Mouse (Mus musculus) liver, embryonic 11.5 days (tissue): ENCODE measurements around the gene Zfp281. TPM values are rescaled to one million over a fixed set of nuclear protein-coding genes. Genes with fewer than 3 reads are reported as not detected.

Source experiments
- ATAC-seq: fragments of 200-750 bp; cut with Nextera tagmentation; replicated peaks from 2 replicates; pipeline ENCODE4 v1.8.0; 2017; ENCODE audit warnings: moderate number of reproducible peaks, mild to moderate bottlenecking, moderate TSS enrichment, moderate library complexity; ENCODE audit not compliant: low FRiP score
- DNase-seq: peaks from one replicate; pipeline ENCODE4 v3.0.0-alpha.2; 2017; ENCODE audit warnings: low spot score
- H3K27ac ChIP-seq: fragments of 300-500 bp; sonication (generic); 2 replicates; pipeline ENCODE4 v1.5.1; 2014; ENCODE audit warnings: mild to moderate bottlenecking, low read depth, low read length, control low read depth
- H3K27me3 ChIP-seq: fragments of 300-500 bp; sonication (generic); replicated peaks from 2 replicates; pipeline ENCODE4 v1.6.1; 2014; ENCODE audit warnings: low read length, mixed read lengths; ENCODE audit not compliant: control insufficient read depth, insufficient read depth
- H3K36me3 ChIP-seq: fragments of 300-500 bp; sonication (generic); 2 replicates; pipeline ENCODE4 v1.6.1; 2014; ENCODE audit warnings: mild to moderate bottlenecking, low read length, moderate library complexity, mixed read lengths; ENCODE audit not compliant: control insufficient read depth, insufficient read depth
- H3K4me1 ChIP-seq: fragments of 300-500 bp; sonication (generic); replicated peaks from 2 replicates; pipeline ENCODE4 v1.6.1; 2014; ENCODE audit warnings: low read length, mixed read lengths; ENCODE audit not compliant: control insufficient read depth, insufficient read depth
- H3K4me2 ChIP-seq: fragments of 300-500 bp; sonication (generic); 2 replicates; pipeline ENCODE4 v1.6.1; 2014; ENCODE audit warnings: mild to moderate bottlenecking, control low read depth, moderate library complexity
- H3K4me3 ChIP-seq: fragments of 300-500 bp; sonication (generic); 2 replicates; pipeline ENCODE4 v1.5.1; 2014; ENCODE audit warnings: low read depth, low read length, control low read depth
- H3K9ac ChIP-seq: fragments of 300-500 bp; sonication (generic); 2 replicates; pipeline ENCODE4 v1.6.1; 2014; ENCODE audit warnings: low read depth, low read length, control low read depth
- H3K9me3 ChIP-seq: fragments of 300-500 bp; sonication (generic); 2 replicates; pipeline ENCODE4 v1.6.1; 2016; ENCODE audit warnings: low read length, inconsistent platforms, mixed read lengths; ENCODE audit not compliant: control insufficient read depth
- WGBS: fragments of 180-500 bp; shearing (Covaris S2); extraction: QIAGEN DNeasy Blood & Tissue Kit; methylation state at CpG from one replicate; pipeline ENCODE4 v1.1.7; 2014; 5-methylcytosine and 5-hydroxymethylcytosine counted together
- polyA plus RNA-seq: library from polyadenylated mRNA; unstranded; fragments of >200 nt; fragmentation: Nextera tagmentation; extraction: Ambion mirVana; gene quantifications from 2 replicates; pipeline ENCODE4 v1.2.1, GENCODE M21; 2014

Gene Zfp281
- polyA plus RNA-seq, 1 experiment from 2014 or later = 19.3 TPM

DNA sequence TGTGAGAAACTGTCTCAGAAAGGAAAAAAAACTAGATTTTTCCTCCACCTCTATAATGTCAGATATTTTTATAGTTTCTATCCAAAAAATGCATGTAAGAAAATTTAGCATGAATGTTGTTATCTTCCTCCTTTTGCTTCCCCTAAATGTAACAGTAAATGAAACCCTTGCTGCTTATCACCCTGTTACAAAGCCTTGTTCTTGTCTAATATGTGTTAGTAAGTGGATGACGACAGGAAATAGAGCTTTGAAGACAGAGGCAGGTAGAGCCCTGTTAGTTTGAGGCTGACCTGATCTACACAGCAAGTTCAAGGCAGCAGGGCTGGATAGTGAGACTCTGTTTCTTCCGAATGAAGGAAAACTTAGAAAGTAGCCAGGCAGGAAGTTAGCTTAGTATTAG, 14.5 kb downstream of the Zfp281 start:
- H3K4me2 ChIP-seq = no peak overlapping the region
- no peak overlapping the region for H3K4me3 ChIP-seq
- no peak for ATAC-seq
- H3K27me3 ChIP-seq = no peaks in the 10 kb centered on the region
- H3K4me1 ChIP-seq = peaks cover 5% of the 10 kb centered on the region; the same call in 1 of the 2 replicates
- no peak for DNase-seq
- no peaks in the 10 kb centered on the region for H3K36me3 ChIP-seq
- H3K27ac ChIP-seq = no peak overlapping the region
- no peaks in the 10 kb centered on the region for H3K9me3 ChIP-seq
- 51% methylated on average over 2 of the region's 2 CpGs for WGBS
- no peak overlapping the region for H3K9ac ChIP-seq

DNA sequence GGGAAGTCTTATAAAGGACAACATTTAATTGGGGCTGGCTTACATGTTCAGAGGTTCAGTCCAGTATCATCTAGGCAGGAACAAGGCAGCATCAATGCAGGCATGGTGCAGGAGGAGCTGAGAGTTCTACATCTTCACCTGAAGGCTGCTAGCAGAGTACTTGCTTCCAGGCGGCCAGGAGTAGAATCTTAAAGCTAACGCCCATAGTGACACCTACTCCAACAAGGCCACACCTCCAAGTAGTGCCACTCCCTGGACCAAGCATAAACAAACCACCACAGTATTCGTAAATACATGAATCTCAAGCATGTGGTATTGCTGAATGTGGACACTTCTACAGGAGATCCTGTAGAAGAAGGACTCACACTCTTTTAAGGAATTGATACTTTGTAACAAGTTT, 18.0 kb downstream of the Zfp281 start:
- WGBS = 67% methylated on average over 3 of the region's 3 CpGs
- H3K4me2 ChIP-seq = no peak overlapping the region
- no peaks in the 10 kb centered on the region for H3K9me3 ChIP-seq
- ATAC-seq = no peak
- H3K36me3 ChIP-seq = no peaks in the 10 kb centered on the region
- no peaks in the 10 kb centered on the region for H3K27me3 ChIP-seq
- no peaks in the 10 kb centered on the region; the same call in 1 of the 2 replicates for H3K4me1 ChIP-seq
- H3K27ac ChIP-seq = no peak overlapping the region
- DNase-seq = no peak
- no peak overlapping the region for H3K4me3 ChIP-seq
- H3K9ac ChIP-seq = no peak overlapping the region

DNA sequence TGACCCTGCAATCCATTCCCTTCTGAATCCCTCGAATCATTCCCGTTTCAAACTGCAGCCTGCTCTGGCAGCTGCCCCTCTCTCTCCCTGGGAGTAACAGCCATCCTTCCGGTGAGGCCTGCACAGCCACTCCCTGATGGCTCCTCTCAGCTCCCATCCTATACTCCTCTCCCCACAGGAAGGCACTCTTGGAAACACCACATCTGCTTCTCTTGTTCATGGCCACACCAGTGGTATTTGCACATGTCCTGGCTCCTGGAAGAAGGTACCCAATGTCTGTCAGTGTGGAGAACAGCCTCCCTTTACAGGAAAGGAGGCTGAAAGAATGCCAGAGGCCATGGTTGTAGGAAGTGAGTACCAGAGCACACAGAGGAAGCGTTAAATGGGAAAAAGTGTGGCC, 19.8 kb downstream of the Zfp281 start:
- Histone ChIP-seq H3K4me3 (no peak overlapping the region), H3K9me3 (no peaks in the 10 kb centered on the region), H3K4me2 (no peak overlapping the region), H3K9ac (no peak overlapping the region), H3K36me3 (no peaks in the 10 kb centered on the region), H3K27me3 (no peaks in the 10 kb centered on the region), H3K27ac (no peak overlapping the region), H3K4me1 (no peaks in the 10 kb centered on the region)
- ATAC-seq (no peak), DNase-seq (no peak)
- WGBS = 52% methylated on average over 4 of the region's 4 CpGs

DNA sequence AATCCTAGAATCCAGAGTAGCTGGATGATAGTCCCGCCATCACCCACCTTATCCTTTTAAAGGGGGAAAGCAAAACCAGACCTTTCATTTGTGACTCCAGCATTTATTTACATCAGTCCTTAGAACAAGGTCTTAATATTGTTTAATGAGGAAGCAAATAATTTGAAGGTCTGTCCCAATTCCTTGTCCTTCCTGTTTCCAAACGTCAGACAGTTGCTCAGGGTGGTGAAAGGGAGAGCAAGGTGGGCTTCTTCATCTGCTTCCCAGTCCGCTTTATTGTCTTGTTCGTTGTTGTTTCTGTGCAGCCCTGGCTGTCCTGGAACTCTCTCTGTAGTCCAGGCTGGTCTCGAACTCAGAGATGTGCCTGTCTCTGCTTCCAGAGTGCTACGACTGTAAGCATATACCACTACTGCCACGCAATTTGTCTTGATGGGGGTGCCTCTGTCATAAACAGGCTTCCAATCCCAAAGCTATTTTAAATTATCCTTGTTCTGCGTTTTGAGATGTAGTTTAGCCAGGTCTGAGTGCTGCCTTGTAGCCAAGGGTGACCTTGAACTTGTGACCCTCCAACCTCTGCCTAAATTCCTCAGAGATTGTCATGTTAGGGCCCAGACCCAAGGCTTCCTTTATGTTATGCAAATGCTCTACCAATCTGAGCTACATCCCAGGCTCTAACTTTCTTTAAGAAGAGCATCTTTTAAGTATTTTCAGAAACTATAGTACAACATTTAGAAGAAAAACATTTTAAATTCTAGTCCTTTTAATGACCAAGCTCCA, 21.3 kb downstream of the Zfp281 start:
- Histone ChIP-seq H3K4me1 (no peaks in the 10 kb centered on the region), H3K4me2 (no peak overlapping the region), H3K27ac (no peak overlapping the region), H3K36me3 (no peaks in the 10 kb centered on the region), H3K27me3 (no peaks in the 10 kb centered on the region), H3K9me3 (no peaks in the 10 kb centered on the region), H3K9ac (no peak overlapping the region), H3K4me3 (no peak overlapping the region)
- WGBS = 80% methylated on average over 8 of the region's 8 CpGs
- no peak for DNase-seq
- no peak for ATAC-seq

DNA sequence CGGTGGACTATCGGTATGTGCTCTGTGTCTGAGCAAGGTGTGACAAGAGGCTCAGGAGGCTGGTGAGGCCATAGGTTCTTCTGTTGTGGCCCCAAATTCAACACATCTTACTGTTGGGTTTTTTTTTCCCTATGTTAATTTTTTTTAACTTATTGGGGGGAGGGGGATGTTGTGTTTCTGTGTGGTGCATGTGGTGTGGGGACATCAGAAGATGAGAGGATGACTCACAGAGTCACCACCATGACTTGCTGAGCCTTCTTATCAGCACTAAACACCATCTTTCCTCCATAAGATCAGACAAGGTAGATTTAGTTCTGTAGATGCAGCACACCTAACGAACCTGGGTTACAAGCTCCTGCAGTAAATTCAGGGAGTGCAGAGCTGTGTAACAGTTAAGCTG, 27.4 kb downstream of the Zfp281 start:
- no peak for DNase-seq
- Histone ChIP-seq H3K27ac (no peak overlapping the region), H3K9me3 (no peaks in the 10 kb centered on the region), H3K27me3 (no peaks in the 10 kb centered on the region), H3K4me3 (no peak overlapping the region), H3K9ac (no peak overlapping the region), H3K4me1 (no peaks in the 10 kb centered on the region), H3K36me3 (no peaks in the 10 kb centered on the region), H3K4me2 (no peak overlapping the region)
- ATAC-seq = no peak
- WGBS = 88% methylated on average over 3 of the region's 3 CpGs

DNA sequence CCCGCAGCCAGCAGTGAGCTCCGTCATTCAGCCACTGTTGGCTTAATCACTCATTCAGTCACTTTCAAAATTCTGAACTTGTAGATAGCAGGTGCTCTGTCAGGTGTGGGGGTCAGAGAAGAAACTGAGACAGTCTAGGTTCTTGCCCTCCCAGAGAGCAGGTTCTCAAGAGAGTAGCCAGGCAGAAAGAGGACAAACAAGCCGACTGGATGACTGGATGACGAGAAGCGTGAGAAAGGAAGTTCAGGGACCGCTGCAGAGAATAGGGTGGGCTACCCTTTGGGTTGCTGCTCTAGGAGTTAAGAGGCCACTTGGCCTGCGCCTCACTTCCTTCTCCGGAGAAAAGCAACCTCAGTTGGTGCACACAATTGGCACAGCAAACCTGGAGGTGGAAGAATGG, 28.8 kb downstream of the Zfp281 start:
- DNase-seq (no peak), ATAC-seq (no peak)
- Histone ChIP-seq H3K9me3 (no peaks in the 10 kb centered on the region), H3K4me2 (no peak overlapping the region), H3K27ac (no peak overlapping the region), H3K4me1 (no peaks in the 10 kb centered on the region), H3K4me3 (no peak overlapping the region), H3K36me3 (no peaks in the 10 kb centered on the region), H3K9ac (no peak overlapping the region), H3K27me3 (no peaks in the 10 kb centered on the region)
- 77% methylated on average over 8 of the region's 8 CpGs for WGBS

DNA sequence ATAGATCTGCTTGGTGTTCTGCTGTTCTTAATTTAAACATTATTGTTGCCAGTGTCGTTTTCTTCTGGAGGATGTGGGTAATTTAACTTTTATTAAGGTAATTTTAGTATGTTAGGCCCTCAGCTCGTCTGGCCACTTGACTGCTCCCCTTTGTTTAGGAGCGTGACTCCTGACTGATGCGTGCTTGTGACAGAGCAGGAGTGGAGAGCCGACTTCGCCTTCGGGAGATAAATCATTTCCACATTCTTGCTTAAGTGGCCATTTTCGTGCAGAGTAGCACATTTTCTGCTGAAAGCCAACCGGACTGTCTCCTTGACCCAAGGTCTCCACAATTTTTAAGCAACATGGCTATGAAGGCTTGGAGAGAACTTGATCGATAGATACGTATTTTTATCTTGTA, 29.7 kb downstream of the Zfp281 start:
- Histone ChIP-seq H3K36me3 (no peaks in the 10 kb centered on the region), H3K9ac (no peak overlapping the region), H3K27me3 (no peaks in the 10 kb centered on the region), H3K9me3 (no peaks in the 10 kb centered on the region), H3K4me1 (no peaks in the 10 kb centered on the region), H3K27ac (no peak overlapping the region), H3K4me3 (no peak overlapping the region), H3K4me2 (no peak overlapping the region)
- WGBS = 76% methylated on average over 11 of the region's 11 CpGs
- no peak for DNase-seq
- ATAC-seq = no peak

DNA sequence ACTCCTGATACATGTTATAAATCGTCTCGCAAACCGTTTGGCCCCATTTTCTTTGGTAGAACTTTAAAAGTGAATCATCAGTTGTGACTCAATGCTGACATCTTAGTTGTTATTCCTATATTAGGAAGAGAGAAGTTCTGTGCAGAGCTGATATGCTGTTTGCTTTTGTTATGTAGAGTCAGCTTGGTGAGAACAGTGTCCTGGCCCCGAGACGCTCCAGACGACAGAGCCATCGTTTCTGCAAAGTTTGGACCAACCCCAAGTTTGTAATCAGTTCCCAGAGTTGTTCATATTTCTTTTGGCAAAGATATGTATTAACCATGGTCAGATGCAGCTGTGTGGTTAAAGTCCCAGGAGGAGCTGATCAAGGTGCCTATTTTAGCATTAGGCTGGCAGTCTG, 31.9 kb downstream of the Zfp281 start:
- H3K4me3 ChIP-seq = no peak overlapping the region
- H3K36me3 ChIP-seq = no peaks in the 10 kb centered on the region
- H3K9ac ChIP-seq = no peak overlapping the region
- H3K27me3 ChIP-seq = no peaks in the 10 kb centered on the region
- H3K27ac ChIP-seq = no peak overlapping the region
- WGBS = 80% methylated on average over 7 of the region's 7 CpGs
- ATAC-seq = no peak
- no peak overlapping the region for H3K4me2 ChIP-seq
- H3K9me3 ChIP-seq = no peaks in the 10 kb centered on the region
- peaks cover 2% of the 10 kb centered on the region; the same call in 1 of the 2 replicates for H3K4me1 ChIP-seq
- no peak for DNase-seq

DNA sequence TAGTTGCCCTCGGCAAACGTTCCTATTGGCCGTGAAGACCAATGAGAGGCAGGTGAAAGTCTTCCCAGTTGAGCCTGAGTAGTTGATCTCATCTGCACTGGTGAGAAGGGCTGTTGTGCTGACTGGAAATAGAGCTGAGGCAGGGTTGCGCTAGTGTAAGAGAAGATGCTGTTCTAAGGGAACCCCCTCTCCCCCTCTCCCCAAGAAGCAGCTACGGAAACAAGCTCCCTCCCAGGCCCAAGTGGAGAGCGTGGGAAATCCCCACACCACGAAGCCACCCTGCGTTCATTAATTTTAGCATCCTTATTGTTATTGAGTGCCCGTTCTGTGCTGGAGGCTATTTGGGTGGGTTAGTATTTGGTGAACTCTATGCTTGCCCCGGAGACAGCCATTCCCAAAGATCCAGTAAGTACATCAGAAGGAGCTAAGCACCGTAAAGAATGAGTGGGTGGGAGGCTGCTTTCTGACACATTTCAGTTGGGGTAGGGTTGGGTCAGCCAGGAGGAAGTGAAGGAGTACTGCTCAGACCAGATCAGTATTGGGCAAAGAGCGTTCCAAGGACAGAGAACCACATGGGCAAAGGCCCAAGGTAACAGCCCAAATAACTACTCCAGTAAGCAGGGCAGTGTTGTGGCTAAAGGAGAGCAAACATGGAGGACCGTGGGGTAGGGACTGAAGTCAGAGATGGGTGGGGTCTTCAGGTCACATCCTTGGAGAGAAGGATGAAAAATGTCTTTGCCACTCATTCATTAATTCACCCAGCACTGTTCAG, 33.9 kb downstream of the Zfp281 start:
- DNase-seq = no peak
- Histone ChIP-seq H3K9me3 (no peaks in the 10 kb centered on the region), H3K4me3 (no peak overlapping the region), H3K4me2 (no peak overlapping the region), H3K27me3 (no peaks in the 10 kb centered on the region), H3K4me1 (peaks cover 2% of the 10 kb centered on the region; the same call in 1 of the 2 replicates), H3K27ac (no peak overlapping the region), H3K36me3 (no peaks in the 10 kb centered on the region), H3K9ac (no peak overlapping the region)
- WGBS = 88% methylated on average over 13 of the region's 13 CpGs
- no peak for ATAC-seq
